Mouse (Mus musculus) intestine, embryonic 14.5 days (tissue): Measurements from ENCODE around the gene Slc35b3. TPM values are rescaled to one million over a fixed set of nuclear protein-coding genes. Genes with fewer than 3 reads are reported as not detected.
A peak's percentile ranks its signal among the peaks of the same experiment; 100 is the strongest.

ENCODE experiments used
- ATAC-seq: fragments of 200-750 bp; cut with Nextera tagmentation; replicated peaks from 2 replicates; pipeline ENCODE4 v1.8.0; 2017; ENCODE audit warnings: low read depth, moderate number of reproducible peaks, moderate TSS enrichment, moderate library complexity; ENCODE audit not compliant: low FRiP score, low TSS enrichment
- DNase-seq: peaks from one replicate; pipeline ENCODE4 v3.0.0-alpha.2; 2018; ENCODE audit warnings: low spot score
- H3K27ac ChIP-seq: fragments of 300-500 bp; sonication (generic); 2 replicates; pipeline ENCODE4 v1.5.1; 2014; ENCODE audit warnings: low read depth, mild to moderate bottlenecking, control low read depth
- H3K27me3 ChIP-seq: fragments of 300-500 bp; sonication (generic); replicated peaks from 2 replicates; pipeline ENCODE4 v1.6.1; 2014; ENCODE audit warnings: low read length, control low read depth; ENCODE audit not compliant: control insufficient read depth, insufficient read depth
- H3K36me3 ChIP-seq: fragments of 300-500 bp; sonication (generic); 2 replicates; pipeline ENCODE4 v1.6.1; 2014; ENCODE audit warnings: low read length, control low read depth; ENCODE audit not compliant: control insufficient read depth, insufficient read depth
- H3K4me1 ChIP-seq: fragments of 300-500 bp; sonication (generic); replicated peaks from 2 replicates; pipeline ENCODE4 v1.6.1; 2014; ENCODE audit warnings: low read length, control low read depth, mixed read lengths; ENCODE audit not compliant: control insufficient read depth, insufficient read depth
- H3K4me2 ChIP-seq: fragments of 300-500 bp; sonication (generic); 2 replicates; pipeline ENCODE4 v1.6.1; 2014; ENCODE audit warnings: low read length
- H3K4me3 ChIP-seq: fragments of 300-500 bp; sonication (generic); 2 replicates; pipeline ENCODE4 v1.5.1; 2014; ENCODE audit warnings: low read depth, low read length, control low read depth, mixed read lengths
- H3K9ac ChIP-seq: fragments of 300-500 bp; sonication (generic); 2 replicates; pipeline ENCODE4 v1.6.1; 2014; ENCODE audit warnings: mild to moderate bottlenecking, low read length
- H3K9me3 ChIP-seq: fragments of 300-500 bp; sonication (generic); 2 replicates; pipeline ENCODE4 v1.6.1; 2016; ENCODE audit warnings: low read length, control low read depth; ENCODE audit not compliant: control insufficient read depth
- WGBS: fragments of 180-500 bp; shearing (Covaris S2); extraction: QIAGEN DNeasy Blood & Tissue Kit; methylation state at CpG from one replicate; pipeline ENCODE4 v1.1.7; 2014; 5-methylcytosine and 5-hydroxymethylcytosine counted together
- polyA plus RNA-seq: library from polyadenylated mRNA; unstranded; fragments of >200 nt; fragmentation: Nextera tagmentation; extraction: Ambion mirVana; gene quantifications from 2 replicates; pipeline ENCODE4 v1.2.1, GENCODE M21; 2014

Gene Slc35b3
- polyA plus RNA-seq, 1 experiment from 2014 or later: 53.6 TPM

- no peak overlapping the region for H3K4me2 ChIP-seq
- no peak for DNase-seq
Observed at GRCm38 (mm10) chr13:38980900-38981299, 20.2 kb upstream of the Slc35b3 start.

GRCm38 (mm10) chr13:38976978-38977377 lies 16.3 kb upstream of the Slc35b3 start:
- 60% methylated on average over 6 of the region's 6 CpGs for WGBS
- Histone ChIP-seq H3K27ac (no peak overlapping the region), H3K4me3 (no peak overlapping the region), H3K4me1 (no peaks in the 10 kb centered on the region), H3K4me2 (no peak overlapping the region), H3K9me3 (no peaks in the 10 kb centered on the region), H3K36me3 (no peaks in the 10 kb centered on the region), H3K27me3 (no peaks in the 10 kb centered on the region), H3K9ac (no peak overlapping the region)
- ATAC-seq (no peak), DNase-seq (no peak)

More at GRCm38 (mm10) chr13:38980900-38981299, 20.2 kb upstream of the Slc35b3 start:
- WGBS: 75% methylated on average over 3 of the region's 3 CpGs
- Histone ChIP-seq H3K27me3 (no peaks in the 10 kb centered on the region), H3K27ac (no peak overlapping the region), H3K36me3 (no peaks in the 10 kb centered on the region), H3K9ac (no peak overlapping the region), H3K4me1 (no peaks in the 10 kb centered on the region), H3K4me3 (no peak overlapping the region), H3K9me3 (no peaks in the 10 kb centered on the region)
- no peak for ATAC-seq

DNA sequence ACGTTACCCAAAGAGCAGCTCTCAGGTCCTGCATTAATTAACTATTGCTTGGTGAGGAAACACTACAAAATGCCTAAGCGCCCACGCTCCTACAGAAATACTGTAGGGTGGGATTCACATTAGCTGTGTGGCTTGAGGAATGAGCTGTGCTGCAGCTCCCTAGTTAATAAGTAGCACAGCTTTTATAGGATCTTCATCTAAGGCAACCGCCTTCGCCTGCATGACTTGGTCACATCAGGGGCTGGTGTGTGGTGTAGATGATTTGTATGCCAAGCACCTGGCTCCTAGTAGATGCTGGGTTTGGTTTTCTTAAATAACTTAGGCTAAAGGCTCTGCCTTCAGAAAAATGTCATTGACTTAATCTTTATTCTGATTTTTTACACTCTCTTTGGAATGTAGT lies 15.2 kb upstream of the Slc35b3 start:
- Histone ChIP-seq H3K4me2 (no peak overlapping the region), H3K36me3 (no peaks in the 10 kb centered on the region), H3K9me3 (no peaks in the 10 kb centered on the region), H3K4me3 (no peak overlapping the region), H3K27ac (no peak overlapping the region), H3K4me1 (no peaks in the 10 kb centered on the region), H3K27me3 (no peaks in the 10 kb centered on the region), H3K9ac (no peak overlapping the region)
- DNase-seq (no peak), ATAC-seq (no peak)
- 68% methylated on average over 5 of the region's 5 CpGs for WGBS

DNA sequence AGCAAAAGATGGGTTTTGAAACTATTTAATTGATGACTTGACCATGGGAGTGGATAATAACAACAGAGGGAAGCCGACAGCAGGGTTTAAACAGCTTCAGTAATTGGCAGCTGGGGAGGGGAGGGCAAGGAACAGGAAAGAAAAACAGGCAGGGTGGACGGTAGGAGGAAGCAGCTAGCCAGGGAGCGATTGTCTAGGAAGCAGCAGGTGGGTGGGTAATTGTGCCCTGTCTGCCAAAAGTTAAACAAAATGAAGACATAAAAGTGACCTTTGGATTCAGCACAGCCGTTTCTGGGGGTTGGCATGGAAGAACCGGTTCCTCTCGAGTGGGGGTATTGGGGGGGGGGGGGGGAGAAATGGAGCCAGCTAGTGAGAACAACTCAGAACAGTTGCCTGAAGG lies 11.9 kb upstream of the Slc35b3 start:
- Histone ChIP-seq H3K27ac (0 out of 2 replicates have a peak overlapping the region, but pooled peaks have one; percentile 14), H3K4me1 (no peaks in the 10 kb centered on the region), H3K27me3 (no peaks in the 10 kb centered on the region), H3K36me3 (no peaks in the 10 kb centered on the region), H3K9me3 (no peaks in the 10 kb centered on the region), H3K9ac (no peak overlapping the region), H3K4me3 (no peak overlapping the region), H3K4me2 (no peak overlapping the region)
- DNase-seq (no peak), ATAC-seq (peak; percentile 81; the same call in 1 of the 2 replicates)
- WGBS: 23% methylated on average over 6 of the region's 6 CpGs

- Histone ChIP-seq H3K27ac (no peak overlapping the region), H3K9me3 (no peaks in the 10 kb centered on the region), H3K9ac (no peak overlapping the region), H3K4me2 (no peak overlapping the region), H3K27me3 (no peaks in the 10 kb centered on the region), H3K4me3 (no peak overlapping the region), H3K36me3 (no peaks in the 10 kb centered on the region), H3K4me1 (no peaks in the 10 kb centered on the region)
- ATAC-seq (no peak), DNase-seq (no peak)
- 78% methylated on average over 4 of the region's 4 CpGs for WGBS
Observed at GRCm38 (mm10) chr13:38971047-38971446, 10.4 kb upstream of the Slc35b3 start.

DNA sequence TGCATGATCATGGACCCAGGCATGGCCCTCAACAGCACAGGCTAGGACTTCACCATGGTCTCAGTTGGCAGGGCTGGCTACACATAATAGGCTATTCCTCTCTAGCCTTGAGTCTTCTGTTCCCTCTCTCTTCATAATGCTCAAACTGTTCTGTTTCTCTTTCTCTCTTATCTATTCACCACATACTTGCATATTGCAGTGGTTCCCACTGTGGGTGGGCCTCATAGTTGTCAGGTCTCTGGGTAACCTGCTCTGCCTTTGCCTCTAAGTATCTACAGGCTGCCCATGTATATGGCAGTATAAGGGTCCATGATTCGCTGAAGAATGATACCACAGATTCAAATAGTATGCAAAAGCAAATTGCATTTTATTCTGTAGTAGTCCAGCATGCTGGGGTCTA lies 6.8 kb upstream of the Slc35b3 start:
- ATAC-seq (no peak), DNase-seq (no peak)
- H3K4me3 ChIP-seq: no peak overlapping the region
- H3K4me2 ChIP-seq: no peak overlapping the region
- H3K36me3 ChIP-seq: no peaks in the 10 kb centered on the region
- no peak overlapping the region for H3K27ac ChIP-seq
- H3K9me3 ChIP-seq: no peaks in the 10 kb centered on the region
- H3K27me3 ChIP-seq: no peaks in the 10 kb centered on the region
- no peak overlapping the region for H3K9ac ChIP-seq
- 87% methylated on average over 1 of the region's 1 CpGs for WGBS
- H3K4me1 ChIP-seq: no peaks in the 10 kb centered on the region

GRCm38 (mm10) chr13:38966922-38967448 lies 6.3 kb upstream of the Slc35b3 start:
- 91% methylated on average over 2 of the region's 2 CpGs for WGBS
- ATAC-seq (no peak), DNase-seq (no peak)
- Histone ChIP-seq H3K4me2 (no peak overlapping the region), H3K9me3 (no peaks in the 10 kb centered on the region), H3K4me1 (no peaks in the 10 kb centered on the region), H3K27ac (no peak overlapping the region), H3K4me3 (no peak overlapping the region), H3K27me3 (no peaks in the 10 kb centered on the region), H3K36me3 (no peaks in the 10 kb centered on the region), H3K9ac (no peak overlapping the region)

- no peak overlapping the region for H3K4me3 ChIP-seq
- ATAC-seq (no peak), DNase-seq (no peak)
- no peak overlapping the region for H3K27ac ChIP-seq
- H3K36me3 ChIP-seq: no peaks in the 10 kb centered on the region
- H3K4me2 ChIP-seq: no peak overlapping the region
- no peak overlapping the region for H3K9ac ChIP-seq
- no peaks in the 10 kb centered on the region for H3K9me3 ChIP-seq
- no peaks in the 10 kb centered on the region for H3K27me3 ChIP-seq
- H3K4me1 ChIP-seq: peaks cover 7% of the 10 kb centered on the region
- WGBS: 67% methylated on average over 2 of the region's 2 CpGs
Observed at GRCm38 (mm10) chr13:38962771-38963170, 2.1 kb upstream of the Slc35b3 start.

DNA sequence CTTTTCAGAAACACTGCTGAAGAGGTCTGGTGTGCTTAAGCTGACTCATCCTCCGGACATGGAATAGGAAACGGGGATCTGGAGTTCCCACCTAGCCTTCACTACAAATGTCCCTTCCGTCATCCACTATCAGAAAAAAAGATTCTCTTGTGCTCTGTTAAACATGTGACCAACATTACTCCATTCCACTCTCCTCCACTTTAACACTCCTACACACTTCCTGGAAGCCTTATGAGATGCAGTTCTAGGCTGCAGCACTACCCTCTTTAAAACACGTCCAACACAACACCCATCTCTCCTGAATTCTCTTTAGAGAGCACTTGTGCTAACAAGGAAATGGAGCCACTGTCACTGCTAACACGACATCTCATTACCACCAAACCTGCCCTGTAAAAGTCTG lies 2.6 kb downstream of the Slc35b3 start:
- Histone ChIP-seq H3K9me3 (no peaks in the 10 kb centered on the region), H3K4me2 (peak overlapping the region; percentile 22), H3K9ac (no peak overlapping the region), H3K27me3 (no peaks in the 10 kb centered on the region), H3K4me1 (peaks cover 7% of the 10 kb centered on the region), H3K4me3 (no peak overlapping the region), H3K27ac (no peak overlapping the region), H3K36me3 (peaks cover 25% of the 10 kb centered on the region)
- WGBS: 63% methylated on average over 5 of the region's 5 CpGs
- ATAC-seq (no peak), DNase-seq (no peak)
